Mouse (Mus musculus): ENCODE results near the gene Hdgfl3. TPM values are rescaled to one million over a fixed set of nuclear protein-coding genes. Genes with fewer than 3 reads are reported as not detected.

The Hdgfl3 gene
- total and polyA plus RNA-seq, 3 experiments, result 0.26 TPM; not detected in 2

DNA sequence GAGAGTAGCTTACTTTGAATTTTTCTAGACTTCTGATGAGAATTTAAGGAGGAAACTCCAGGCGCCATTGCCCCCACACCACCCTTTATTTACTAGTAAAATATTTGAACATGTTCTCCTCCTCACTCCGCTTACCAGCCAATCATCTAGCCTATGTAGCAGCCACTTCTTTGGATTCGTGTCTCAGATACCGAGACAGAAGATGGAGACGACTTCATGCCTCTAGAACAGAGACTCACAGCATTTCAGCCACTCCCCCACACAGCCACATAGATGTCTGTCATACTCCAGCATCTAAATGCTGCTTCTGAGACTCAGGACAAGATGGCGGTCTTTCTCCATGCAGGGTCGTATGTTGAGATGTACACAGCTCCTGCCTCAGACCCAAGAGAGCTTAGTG, 92.1 kb downstream of the Hdgfl3 start:
- no peak overlapping the region for H3K9ac ChIP-seq (ENCODE audit: control insufficient read depth, low read depth, low read length, poor library complexity, severe bottlenecking)

DNA sequence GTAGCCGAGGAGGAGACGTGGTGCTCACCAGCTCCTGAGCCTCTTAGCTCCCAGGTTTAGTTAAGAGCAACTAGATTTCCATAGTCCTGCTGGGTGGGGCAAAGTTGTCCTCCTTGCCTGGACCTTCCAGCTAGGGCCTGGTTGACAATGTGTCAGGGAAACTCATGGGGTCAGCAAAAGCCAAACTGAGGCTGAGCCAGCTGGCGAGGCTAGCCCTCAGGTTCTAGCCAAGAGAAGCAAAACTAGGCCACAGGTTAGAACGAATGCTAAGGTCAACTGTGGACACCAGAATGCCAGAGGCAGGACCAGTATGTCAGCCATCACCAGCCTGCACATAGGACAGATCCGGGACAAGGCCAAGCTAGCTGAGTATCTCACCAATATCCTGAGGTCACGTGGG, 92.8 kb downstream of the Hdgfl3 start:
- H3K9ac ChIP-seq (ENCODE audit: control insufficient read depth, low read depth, low read length, poor library complexity, severe bottlenecking), result no peak overlapping the region
- H3K9me3 ChIP-seq (replicated peaks; ENCODE audit: insufficient read depth, low read length), result no peaks in the 10 kb centered on the region
- TF ChIP-seq TCF12 (IDR thresholded peaks at IDR 0.05; ENCODE audit: low read depth, low read length) (no peak), USF1 (IDR thresholded peaks at IDR 0.05; ENCODE audit: low read depth, low read length) (peak; percentile 54; the same call in 1 of the 2 replicates)
- no peaks in the 10 kb centered on the region for H3K4me1 ChIP-seq (ENCODE audit: control insufficient read depth in 1 of 2, insufficient read depth in 2 of 2, low read length in 2 of 2)
- no peaks in the 10 kb centered on the region for H3K36me3 ChIP-seq (ENCODE audit: control insufficient read depth in 1 of 2, insufficient read depth in 2 of 2, low read length in 2 of 2)
- H3K4me3 ChIP-seq (ENCODE audit: control insufficient read depth in 1 of 2, insufficient read depth in 1 of 2, low read depth in 2 of 2, low read length in 2 of 2), result no peak overlapping the region
- H3K79me2 ChIP-seq (ENCODE audit: control insufficient read depth, insufficient read depth, low read length, poor library complexity), result no peaks in the 10 kb centered on the region
- H3K27me3 ChIP-seq (ENCODE audit: control insufficient read depth in 1 of 2, insufficient read depth in 2 of 2, low read length in 2 of 2), result peaks cover 0 to 5% of the 10 kb centered on the region in 2 experiments; a peak in 1 of 4 replicates
- DNase-seq (ENCODE audit: low read depth, low spot score), result no peak
- no peak overlapping the region for H3K27ac ChIP-seq (ENCODE audit: control insufficient read depth, low read depth, low read length)

More for the DNA sequence above, 92.1 kb downstream of the Hdgfl3 start:
- TF ChIP-seq POLR2AphosphoS2 (IDR thresholded peaks at IDR 0.05; ENCODE audit: low read length) (no peak), ZMIZ1 (IDR thresholded peaks at IDR 0.05; ENCODE audit: low read depth, low read length) (no peak), ELF1 (IDR thresholded peaks at IDR 0.05; ENCODE audit: low read depth, low read length) (no peak), GABPA (IDR thresholded peaks at IDR 0.05; ENCODE audit: low read depth, low read length) (no peak), MEF2A (IDR thresholded peaks at IDR 0.05; ENCODE audit: extremely low read depth, insufficient replicate concordance, low read depth, low read length, poor library complexity, severe bottlenecking) (no peak), ETS1 (IDR thresholded peaks at IDR 0.05; ENCODE audit: low read depth, low read length) (no peak), CTCF (IDR thresholded peaks at IDR 0.05 in 2 of 3, conservative IDR thresholded peaks at IDR 0.05 in 1 of 3; ENCODE audit: control insufficient read depth in 1 of 3, insufficient read depth in 1 of 3, low read depth in 2 of 3, low read length in 3 of 3, poor library complexity in 1 of 3, severe bottlenecking in 1 of 3) (no peak)
- Histone ChIP-seq H3K9me3 (replicated peaks; ENCODE audit: insufficient read depth, low read length) (no peaks in the 10 kb centered on the region), H3K4me1 (ENCODE audit: control insufficient read depth in 1 of 2, insufficient read depth in 2 of 2, low read length in 2 of 2) (no peaks in the 10 kb centered on the region), H3K4me3 (ENCODE audit: control insufficient read depth in 1 of 2, insufficient read depth in 1 of 2, low read depth in 2 of 2, low read length in 2 of 2) (no peak overlapping the region), H3K36me3 (ENCODE audit: control insufficient read depth in 1 of 2, insufficient read depth in 2 of 2, low read length in 2 of 2) (no peaks in the 10 kb centered on the region), H3K79me2 (ENCODE audit: control insufficient read depth, insufficient read depth, low read length, poor library complexity) (no peaks in the 10 kb centered on the region), H3K27ac (ENCODE audit: control insufficient read depth, low read depth, low read length) (no peak overlapping the region), H3K27me3 (ENCODE audit: control insufficient read depth in 1 of 2, insufficient read depth in 2 of 2, low read length in 2 of 2) (peaks cover 0 to 5% of the 10 kb centered on the region in 2 experiments; a peak in 1 of 4 replicates)
- DNase-seq (ENCODE audit: low read depth, low spot score), result no peak

DNA sequence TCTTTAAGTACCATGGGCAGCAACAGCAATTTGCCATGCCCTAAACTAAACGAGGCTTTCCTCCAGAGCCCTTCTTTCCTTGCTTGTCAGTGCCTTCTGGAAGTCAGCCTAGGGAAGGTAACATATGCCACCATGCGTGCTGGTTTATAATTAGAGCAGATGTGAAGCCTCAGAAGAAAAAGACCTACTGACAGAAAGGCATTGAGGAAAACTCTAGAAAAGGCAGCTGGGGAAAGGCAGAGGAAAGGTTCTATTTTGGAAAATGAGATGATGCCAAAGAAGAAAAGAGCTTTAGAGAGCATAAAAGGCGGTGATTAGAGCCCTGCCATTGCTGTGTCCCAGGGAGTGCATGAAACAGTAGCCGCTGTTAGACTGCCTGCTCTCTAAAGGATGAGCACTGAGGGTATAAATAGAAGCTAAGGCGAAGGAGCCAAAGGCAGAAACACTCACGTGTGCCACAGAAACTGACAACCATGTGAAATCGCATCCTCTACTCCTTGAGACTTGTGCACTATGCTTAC, 93.6 kb downstream of the Hdgfl3 start:
- peaks cover 0 to 5% of the 10 kb centered on the region in 2 experiments; a peak in 1 of 4 replicates for H3K27me3 ChIP-seq (ENCODE audit: control insufficient read depth in 1 of 2, insufficient read depth in 2 of 2, low read length in 2 of 2)
- TF ChIP-seq GATA1 (IDR thresholded peaks at IDR 0.05; ENCODE audit: low read depth, low read length) (no peak), GABPA (IDR thresholded peaks at IDR 0.05; ENCODE audit: low read depth, low read length) (no peak), POLR2AphosphoS5 (IDR thresholded peaks at IDR 0.05; ENCODE audit: borderline replicate concordance, low read depth, low read length) (no peak), ZMIZ1 (IDR thresholded peaks at IDR 0.05; ENCODE audit: low read depth, low read length) (no peak), POLR2AphosphoS2 (IDR thresholded peaks at IDR 0.05; ENCODE audit: low read length) (no peak), SMC3 (IDR thresholded peaks at IDR 0.05; ENCODE audit: low read depth, low read length) (no peak), EP300 (IDR thresholded peaks at IDR 0.05; ENCODE audit: low read depth in 1 of 2, low read length in 2 of 2) (no peak), JUND (IDR thresholded peaks at IDR 0.05; ENCODE audit: low read depth, low read length) (no peak), MAZ (IDR thresholded peaks at IDR 0.05; ENCODE audit: low read depth, low read length) (no peak), ELF1 (IDR thresholded peaks at IDR 0.05; ENCODE audit: low read depth, low read length) (no peak), ZKSCAN1 (IDR thresholded peaks at IDR 0.05; ENCODE audit: low read depth, low read length) (no peak)

More for the DNA sequence above, 93.6 kb downstream of the Hdgfl3 start:
- Histone ChIP-seq H3K27ac (ENCODE audit: control insufficient read depth, low read depth, low read length) (no peak overlapping the region), H3K36me3 (ENCODE audit: control insufficient read depth in 1 of 2, insufficient read depth in 2 of 2, low read length in 2 of 2) (no peaks in the 10 kb centered on the region), H3K9me3 (replicated peaks; ENCODE audit: insufficient read depth, low read length) (no peaks in the 10 kb centered on the region), H3K4me1 (ENCODE audit: control insufficient read depth in 1 of 2, insufficient read depth in 2 of 2, low read length in 2 of 2) (no peaks in the 10 kb centered on the region), H3K9ac (ENCODE audit: control insufficient read depth, low read depth, low read length, poor library complexity, severe bottlenecking) (no peak overlapping the region), H3K79me2 (ENCODE audit: control insufficient read depth, insufficient read depth, low read length, poor library complexity) (no peaks in the 10 kb centered on the region), H3K4me3 (ENCODE audit: control insufficient read depth in 1 of 2, insufficient read depth in 1 of 2, low read depth in 2 of 2, low read length in 2 of 2) (no peak overlapping the region)
- DNase-seq (ENCODE audit: low read depth, low spot score), result no peak

Measured in MEL (cell line).